Mouse (Mus musculus) heart, embryonic 16.5 days (tissue): Measurements from ENCODE around the gene Atp13a1. TPM values are rescaled to one million over a fixed set of nuclear protein-coding genes. Genes with fewer than 3 reads are reported as not detected.
A peak's percentile ranks its signal among the peaks of the same experiment; 100 is the strongest.

ENCODE experiments used
- ATAC-seq: fragments of 200-750 bp; cut with Nextera tagmentation; replicated peaks from 2 replicates; pipeline ENCODE4 v1.8.0; 2017; ENCODE audit warnings: moderate number of reproducible peaks; ENCODE audit not compliant: insufficient read depth, low FRiP score; ENCODE audit errors: extremely low read depth
- H3K27ac ChIP-seq: fragments of 300-500 bp; sonication (generic); 2 replicates; pipeline ENCODE4 v1.5.1; 2014; ENCODE audit warnings: mild to moderate bottlenecking, low read length, control low read depth, moderate library complexity
- H3K27me3 ChIP-seq: fragments of 300-500 bp; sonication (generic); 2 replicates; pipeline ENCODE4 v1.6.1; 2014; ENCODE audit warnings: low read length, mixed read lengths; ENCODE audit not compliant: control insufficient read depth, insufficient read depth
- H3K36me3 ChIP-seq: fragments of 300-500 bp; sonication (generic); 2 replicates; pipeline ENCODE4 v1.6.1; 2014; ENCODE audit not compliant: control insufficient read depth, insufficient read depth
- H3K4me1 ChIP-seq: fragments of 300-500 bp; sonication (generic); 2 replicates; pipeline ENCODE4 v1.6.1; 2014; ENCODE audit warnings: low read length, mixed read lengths; ENCODE audit not compliant: control insufficient read depth, insufficient read depth
- H3K4me2 ChIP-seq: fragments of 300-500 bp; sonication (generic); 2 replicates; pipeline ENCODE4 v1.6.1; 2014; ENCODE audit warnings: low read depth, mild to moderate bottlenecking, control low read depth, low read length
- H3K4me3 ChIP-seq: fragments of 300-500 bp; sonication (generic); 2 replicates; pipeline ENCODE4 v1.5.1; 2014; ENCODE audit warnings: mild to moderate bottlenecking, control low read depth, low read length
- H3K9ac ChIP-seq: fragments of 300-500 bp; sonication (generic); 2 replicates; pipeline ENCODE4 v1.6.1; 2014; ENCODE audit warnings: low read length, control low read depth
- H3K9me3 ChIP-seq: fragments of 300-500 bp; sonication (generic); replicated peaks from 2 replicates; pipeline ENCODE4 v1.6.1; 2016; ENCODE audit warnings: low read length; ENCODE audit not compliant: control insufficient read depth
- WGBS: fragments of 180-500 bp; shearing (Covaris S2); extraction: QIAGEN DNeasy Blood & Tissue Kit; methylation state at CpG from one replicate; pipeline ENCODE4 v1.1.7; 2014; 5-methylcytosine and 5-hydroxymethylcytosine counted together
- polyA plus RNA-seq: library from polyadenylated mRNA; unstranded; fragments of >200 nt; fragmentation: Nextera tagmentation; extraction: Ambion mirVana; gene quantifications from 2 replicates; pipeline ENCODE4 v1.2.1, GENCODE M21; 2015

The Atp13a1 gene
- polyA plus RNA-seq, 1 experiment from 2014 or later = 29.3 TPM

DNA sequence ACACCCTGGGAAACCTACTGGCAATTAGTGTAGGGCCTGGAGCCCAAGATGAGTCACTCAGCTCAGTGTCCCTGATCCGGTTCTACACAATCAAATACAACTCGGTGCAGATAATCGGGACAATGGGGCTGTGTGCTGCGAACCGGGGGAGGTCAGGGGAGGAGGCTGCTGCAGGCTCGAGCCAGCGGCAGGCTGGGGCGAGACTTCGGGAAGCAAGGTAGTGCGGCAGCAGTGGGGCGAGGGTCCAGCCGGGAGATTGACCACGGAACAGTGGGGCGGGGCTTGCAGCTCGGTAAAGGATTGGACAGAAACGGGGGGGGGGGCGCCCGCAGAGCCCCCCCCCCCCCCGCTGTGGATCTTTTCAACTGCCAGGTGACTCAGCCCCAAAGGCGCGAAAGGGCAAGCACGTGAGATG is 31.0 kb downstream of the Atp13a1 start:
- Histone ChIP-seq H3K4me3 (peak overlapping the region; percentile 65), H3K9me3 (no peaks in the 10 kb centered on the region), H3K27ac (peak overlapping the region; percentile 4; the same call in 1 of the 2 replicates), H3K36me3 (no peaks in the 10 kb centered on the region; the same call in 1 of the 2 replicates), H3K4me1 (peaks cover 6% of the 10 kb centered on the region; the same call in 1 of the 2 replicates), H3K27me3 (no peaks in the 10 kb centered on the region), H3K4me2 (peak overlapping the region; percentile 94), H3K9ac (peak overlapping the region; percentile 76)
- peak; percentile 14; the same call in 1 of the 2 replicates for ATAC-seq
- WGBS = 2% methylated on average over 14 of the region's 22 CpGs

DNA sequence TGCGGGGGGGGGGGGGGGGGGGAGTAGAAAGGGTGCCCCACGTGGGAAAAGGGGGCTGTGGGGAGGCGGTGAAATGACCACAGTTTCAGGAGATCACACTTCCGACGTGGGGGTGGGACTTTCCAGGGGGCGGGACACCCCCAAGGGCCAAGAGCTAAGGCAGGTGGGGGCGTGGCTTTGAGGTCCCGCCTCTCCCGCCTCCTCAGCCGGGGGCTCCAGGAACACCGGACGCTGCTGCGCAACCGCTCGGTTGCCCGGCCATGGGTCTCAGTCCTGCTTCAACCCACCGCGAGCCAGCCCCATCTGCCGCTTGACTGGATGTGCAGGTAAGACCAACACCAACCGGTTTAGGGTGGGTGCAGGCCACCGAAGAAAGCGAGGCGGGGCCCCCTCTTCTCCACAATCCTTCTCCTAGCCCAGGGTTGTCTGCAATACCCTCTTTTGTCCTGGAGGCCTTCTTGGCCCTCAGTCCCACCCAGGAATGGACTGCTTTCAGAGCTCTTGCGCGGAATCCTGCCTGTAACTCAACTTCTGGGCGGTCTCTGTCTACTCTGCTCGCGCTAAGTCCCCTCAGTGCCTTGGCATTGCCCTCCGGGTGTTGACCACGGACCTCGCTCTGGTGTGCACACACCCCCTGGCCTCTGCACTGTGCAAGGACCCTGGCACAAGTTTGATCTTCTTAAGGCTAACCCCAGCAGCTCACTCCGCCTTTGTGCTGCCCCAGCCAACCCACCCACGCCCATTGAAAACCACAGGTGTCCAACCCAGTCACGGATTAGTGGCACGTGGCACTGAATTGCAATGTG is 31.6 kb downstream of the Atp13a1 start, which contains the start of gene Lpar2:
Gene Lpar2 (plus strand): TSS at position 44 of the 806 bp plus-strand sequence.
- peak within 1 kb of the TSS; percentile 42; the same call in 1 of the 2 replicates for H3K27ac ChIP-seq
- H3K4me3 ChIP-seq = peak within 1 kb of the TSS; percentile 65
- 5% methylated on average over 32 of the region's 35 CpGs for WGBS
- H3K9me3 ChIP-seq = no peaks in the 10 kb centered on the region
- no peaks in the 10 kb centered on the region for H3K27me3 ChIP-seq
- H3K4me1 ChIP-seq = peaks cover 6% of the 10 kb centered on the region; the same call in 1 of the 2 replicates
- H3K4me2 ChIP-seq = peak within 1 kb of the TSS; percentile 94
- peak; percentile 74 for ATAC-seq
- H3K36me3 ChIP-seq = no peaks in the 10 kb centered on the region; the same call in 1 of the 2 replicates
- peak within 1 kb of the TSS; percentile 76 for H3K9ac ChIP-seq

DNA sequence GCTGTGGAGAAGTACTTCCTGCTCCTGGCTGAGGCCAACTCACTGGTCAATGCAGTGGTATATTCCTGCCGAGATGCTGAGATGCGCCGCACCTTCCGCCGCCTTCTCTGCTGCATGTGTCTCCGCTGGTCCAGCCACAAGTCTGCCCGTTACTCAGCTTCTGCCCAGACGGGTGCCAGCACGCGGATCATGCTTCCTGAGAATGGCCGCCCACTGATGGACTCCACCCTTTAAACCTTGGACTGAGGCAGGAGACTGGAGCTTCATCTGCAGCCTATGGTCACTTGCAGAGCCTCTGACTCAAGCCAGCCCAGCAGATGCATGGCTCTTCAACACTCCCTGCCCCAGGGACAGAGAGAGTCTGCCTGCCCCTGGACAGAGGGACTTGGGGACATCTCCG is 35.4 kb downstream of the Atp13a1 start:
- no peak for ATAC-seq
- no peaks in the 10 kb centered on the region for H3K9me3 ChIP-seq
- H3K27me3 ChIP-seq = no peaks in the 10 kb centered on the region
- WGBS = 89% methylated on average over 12 of the region's 12 CpGs
- H3K36me3 ChIP-seq = no peaks in the 10 kb centered on the region
- H3K4me2 ChIP-seq = no peak overlapping the region
- peaks cover 6% of the 10 kb centered on the region; the same call in 1 of the 2 replicates for H3K4me1 ChIP-seq
- H3K4me3 ChIP-seq = no peak overlapping the region
- H3K9ac ChIP-seq = no peak overlapping the region
- no peak overlapping the region for H3K27ac ChIP-seq

DNA sequence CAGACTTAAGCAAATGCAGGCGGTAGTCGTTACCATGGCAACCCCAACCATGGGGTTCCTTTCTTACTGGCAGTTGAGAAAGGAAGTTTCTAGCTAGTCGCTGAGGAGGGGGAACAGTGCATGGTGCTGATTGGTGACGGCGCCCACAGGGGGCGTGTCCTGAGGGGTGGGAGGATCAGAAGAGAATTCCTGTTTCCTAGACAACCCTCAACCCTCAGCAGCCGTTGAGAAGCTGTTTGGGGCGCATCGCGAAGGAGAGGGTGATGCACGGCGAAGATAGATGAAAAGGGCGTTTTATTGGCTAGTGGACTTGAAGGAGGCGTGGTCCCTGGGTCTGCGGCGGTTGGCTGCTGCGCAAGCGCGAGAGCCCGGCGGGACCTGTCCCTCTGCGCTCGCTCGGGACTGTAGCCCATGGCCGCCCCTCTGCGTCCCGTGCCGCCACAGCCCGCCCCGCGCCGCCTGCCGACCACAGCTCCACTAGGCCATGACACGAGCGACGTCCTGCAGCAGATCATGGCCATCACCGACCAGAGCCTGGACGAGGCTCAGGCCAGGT is 41.4 kb downstream of the Atp13a1 start, which contains the start of gene Pbx4:
Gene Pbx4 (plus strand): TSS at position 194 of the 556 bp plus-strand sequence.
- no peaks in the 10 kb centered on the region for H3K9me3 ChIP-seq
- WGBS = under 1% methylated on average over 38 of the region's 38 CpGs
- ATAC-seq = peak; percentile 87
- no peaks in the 10 kb centered on the region for H3K36me3 ChIP-seq
- peak within 1 kb of the TSS; percentile 65 for H3K9ac ChIP-seq
- H3K4me3 ChIP-seq = peak within 1 kb of the TSS; percentile 64
- no peak within 1 kb of the TSS for H3K27ac ChIP-seq
- H3K4me1 ChIP-seq = peaks cover 5% of the 10 kb centered on the region; the same call in 1 of the 2 replicates
- H3K4me2 ChIP-seq = peak within 1 kb of the TSS; percentile 95
- H3K27me3 ChIP-seq = no peaks in the 10 kb centered on the region

DNA sequence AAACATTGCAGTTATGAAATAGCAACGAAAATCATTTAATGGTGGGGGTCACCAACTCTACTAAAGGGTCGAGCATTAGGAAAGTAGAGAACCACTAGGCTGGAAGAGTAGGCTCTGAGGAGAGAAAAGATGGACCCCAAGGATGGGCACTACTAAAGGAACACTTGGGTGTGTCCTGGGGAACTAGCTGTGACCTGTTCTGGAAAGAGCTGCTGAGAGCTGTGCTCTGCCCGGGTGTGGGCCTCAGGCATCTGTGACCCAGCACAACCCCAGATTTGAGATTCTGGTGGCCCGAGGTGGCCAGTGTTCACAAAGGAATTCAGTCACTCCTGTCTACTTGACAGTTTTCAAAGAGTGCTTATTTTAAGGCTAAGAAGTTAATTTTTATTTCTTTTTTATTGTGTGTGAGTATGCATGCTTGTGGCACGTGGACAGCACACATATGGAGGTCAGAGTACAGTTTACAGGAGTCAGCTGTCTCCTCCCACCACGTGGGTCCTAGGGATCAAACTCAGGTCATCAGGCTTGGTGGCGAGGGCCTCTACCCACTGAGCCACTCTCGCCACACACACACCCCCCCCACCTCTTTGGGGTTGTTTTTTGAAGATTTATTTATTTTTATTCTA is 46.2 kb downstream of the Atp13a1 start:
- 67% methylated on average over 8 of the region's 8 CpGs for WGBS
- H3K4me2 ChIP-seq = no peak overlapping the region
- no peak for ATAC-seq
- H3K27me3 ChIP-seq = no peaks in the 10 kb centered on the region
- H3K9me3 ChIP-seq = no peaks in the 10 kb centered on the region
- no peaks in the 10 kb centered on the region for H3K36me3 ChIP-seq
- no peak overlapping the region for H3K4me3 ChIP-seq
- peaks cover 5% of the 10 kb centered on the region; the same call in 1 of the 2 replicates for H3K4me1 ChIP-seq
- H3K9ac ChIP-seq = no peak overlapping the region
- H3K27ac ChIP-seq = no peak overlapping the region

DNA sequence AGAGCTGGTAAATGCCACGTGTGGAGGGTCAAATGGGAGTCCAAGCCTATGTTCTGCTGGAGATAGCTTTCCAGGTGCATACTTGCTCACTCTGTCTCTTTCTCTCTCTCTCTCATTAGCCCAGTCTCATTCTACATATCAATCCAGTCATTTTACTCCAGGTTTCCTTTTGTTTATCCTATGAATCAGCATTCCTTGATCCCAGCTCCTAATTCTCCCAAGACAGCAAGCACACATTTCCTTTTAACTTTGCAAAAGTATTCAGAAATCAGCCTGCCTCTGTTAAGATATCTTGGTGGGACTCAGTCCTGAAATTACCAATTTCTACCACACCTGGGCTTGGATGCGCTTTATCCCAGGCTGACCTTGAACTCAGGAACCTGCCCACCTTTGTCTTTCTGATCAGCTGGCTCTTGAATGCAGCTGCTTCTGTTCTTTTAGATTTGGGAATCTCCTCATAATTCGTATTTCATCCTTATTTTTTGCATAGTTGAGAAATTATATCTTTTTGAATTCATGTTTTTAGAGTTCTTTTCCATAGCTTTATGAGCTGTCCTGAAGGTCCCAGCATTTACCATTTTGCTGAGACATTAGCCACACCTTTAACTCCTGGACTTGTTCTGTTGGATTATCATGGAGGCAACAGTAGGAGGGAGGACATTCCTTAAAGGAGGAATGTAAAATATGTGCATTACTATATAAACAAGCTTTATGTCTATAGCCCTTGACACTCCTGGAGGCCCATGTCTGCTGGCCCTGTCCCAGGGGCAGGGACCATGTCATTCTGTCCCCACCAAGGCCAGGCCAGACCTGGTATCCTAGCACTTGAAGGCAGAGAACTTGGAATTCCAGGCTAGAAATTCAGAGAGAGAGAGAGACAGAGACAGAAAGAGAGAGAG is 56.5 kb downstream of the Atp13a1 start:
- H3K36me3 ChIP-seq = no peaks in the 10 kb centered on the region
- no peak for ATAC-seq
- H3K4me1 ChIP-seq = peaks cover 6% of the 10 kb centered on the region
- H3K27me3 ChIP-seq = no peaks in the 10 kb centered on the region
- H3K4me2 ChIP-seq = no peak overlapping the region
- no peaks in the 10 kb centered on the region for H3K9me3 ChIP-seq
- no peak overlapping the region for H3K9ac ChIP-seq
- no peak overlapping the region for H3K27ac ChIP-seq
- H3K4me3 ChIP-seq = no peak overlapping the region
- 76% methylated on average over 3 of the region's 3 CpGs for WGBS

DNA sequence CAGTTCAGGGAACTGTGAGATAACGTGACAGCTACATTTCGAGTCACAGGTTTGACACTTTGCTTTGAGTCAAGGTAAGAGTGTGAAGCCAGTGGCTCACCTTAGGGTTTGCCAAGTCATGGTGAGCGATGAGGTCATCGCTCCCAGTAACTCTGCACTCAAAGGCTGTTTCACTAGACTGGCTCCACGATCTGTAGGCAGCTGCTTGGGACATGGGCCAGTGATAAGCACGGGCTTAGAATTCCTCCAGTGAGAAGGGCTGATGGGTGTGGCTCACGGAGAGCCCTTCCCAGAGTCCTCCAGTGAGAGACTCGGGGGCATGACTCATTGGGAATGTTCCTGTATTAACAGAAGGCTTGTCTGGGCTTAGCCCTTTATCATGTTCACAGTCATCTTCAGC is 58.0 kb downstream of the Atp13a1 start:
- Histone ChIP-seq H3K9me3 (no peaks in the 10 kb centered on the region), H3K4me2 (no peak overlapping the region)

DNA sequence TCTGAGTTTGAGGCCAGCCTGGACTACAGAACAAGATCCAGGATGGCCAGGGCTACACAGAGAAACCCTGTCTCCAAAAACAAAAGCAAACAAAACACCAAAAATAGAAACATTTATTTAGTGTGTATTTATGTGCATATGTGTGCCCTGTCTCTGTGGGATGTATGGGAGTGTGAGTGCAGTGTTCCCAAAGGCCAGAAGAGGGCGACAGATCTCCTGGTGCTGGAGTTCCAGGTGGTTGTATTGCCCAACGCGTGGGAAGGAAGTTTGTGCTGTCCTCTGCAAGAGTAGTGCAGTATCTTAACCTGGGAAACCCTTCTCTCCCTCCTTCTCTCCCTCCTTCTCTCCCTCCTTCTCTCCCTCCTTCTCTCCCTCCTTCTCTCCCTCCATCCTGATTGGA is 58.9 kb downstream of the Atp13a1 start:
- WGBS = 54% methylated on average over 3 of the region's 3 CpGs

More for the DNA sequence above, 58.0 kb downstream of the Atp13a1 start:
- no peaks in the 10 kb centered on the region for H3K36me3 ChIP-seq
- peaks cover 6% of the 10 kb centered on the region for H3K4me1 ChIP-seq
- H3K9ac ChIP-seq = no peak overlapping the region
- no peak overlapping the region for H3K4me3 ChIP-seq
- H3K27ac ChIP-seq = peak overlapping the region; percentile 51
- WGBS = 29% methylated on average over 8 of the region's 8 CpGs
- ATAC-seq = peak; percentile 89
- H3K27me3 ChIP-seq = no peaks in the 10 kb centered on the region

More for the DNA sequence above, 58.9 kb downstream of the Atp13a1 start:
- ATAC-seq = no peak
- H3K36me3 ChIP-seq = no peaks in the 10 kb centered on the region
- no peak overlapping the region for H3K4me2 ChIP-seq
- H3K27me3 ChIP-seq = no peaks in the 10 kb centered on the region
- H3K27ac ChIP-seq = no peak overlapping the region
- no peak overlapping the region for H3K9ac ChIP-seq
- H3K9me3 ChIP-seq = no peaks in the 10 kb centered on the region
- H3K4me3 ChIP-seq = no peak overlapping the region
- H3K4me1 ChIP-seq = peaks cover 6% of the 10 kb centered on the region
